Mouse (Mus musculus): ENCODE results near the gene Cdc42bpg.

DNA sequence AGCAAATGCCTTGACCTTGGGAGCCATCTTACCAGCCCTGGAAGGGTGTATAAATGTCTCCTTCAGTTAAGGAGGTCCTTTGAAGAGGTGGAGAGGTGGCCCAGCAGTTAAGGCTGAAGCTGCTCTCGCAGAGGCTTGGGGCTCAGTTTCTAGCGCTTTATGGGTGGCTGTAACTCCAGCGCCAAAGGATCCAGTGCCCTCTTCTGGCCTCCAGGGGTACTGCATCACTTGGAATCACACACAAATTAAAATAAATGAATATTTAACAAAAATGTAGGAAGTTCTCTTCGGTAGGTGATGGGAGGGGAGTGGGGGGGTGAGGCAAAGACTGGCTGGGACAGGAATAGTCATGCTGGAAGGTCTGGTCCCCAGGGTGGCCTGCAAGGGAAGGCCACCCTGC is 45.3 kb upstream of the Cdc42bpg start:
- TF ChIP-seq CTCF (IDR thresholded peaks at IDR 0.05; ENCODE audit: low read depth): peak; percentile 58
- no peak for TF ChIP-seq EP300 (IDR thresholded peaks at IDR 0.05; ENCODE audit: low read depth)

All from liver, postnatal 0 days (tissue).